Mouse (Mus musculus) olfactory bulb, adult 2 months (tissue): ENCODE measurements around the gene Cacna1i. TPM values are rescaled to one million over a fixed set of nuclear protein-coding genes. Genes with fewer than 3 reads are reported as not detected.

Experiments used
- H3K27ac ChIP-seq: fragments of 200-500 bp; 2 replicates; pipeline ENCODE4 v1.5.1; 2012; ENCODE audit warnings: low read depth, low read length; ENCODE audit not compliant: insufficient read depth
- H3K4me1 ChIP-seq: fragments of 200-500 bp; 2 replicates; pipeline ENCODE4 v1.6.1; 2012; ENCODE audit warnings: low read length; ENCODE audit not compliant: control insufficient read depth, insufficient read depth
- H3K4me3 ChIP-seq: fragments of 200-500 bp; 2 replicates; pipeline ENCODE4 v1.5.1; 2012; ENCODE audit warnings: mild to moderate bottlenecking, low read depth, low read length, moderate library complexity; ENCODE audit not compliant: insufficient read depth
- CTCF ChIP-seq: fragments of 200-500 bp; IDR thresholded peaks from 2 replicates; pipeline ENCODE4 v1.5.1; 2012; ENCODE audit warnings: low read depth, mild to moderate bottlenecking, low read length, moderate library complexity; ENCODE audit not compliant: insufficient read depth
- POLR2A ChIP-seq: fragments of 200-500 bp; IDR thresholded peaks from 2 replicates; pipeline ENCODE4 v1.6.1; 2012; ENCODE audit warnings: mild to moderate bottlenecking, low read depth, low read length, moderate library complexity; ENCODE audit not compliant: insufficient read depth
- WGBS: fragments of 180-500 bp; shearing (Covaris S2); methylation state at CpG from one replicate; pipeline ENCODE4 v1.1.7; 2018; 5-methylcytosine and 5-hydroxymethylcytosine counted together
- polyA plus RNA-seq: library from polyadenylated mRNA; stranded (reverse); fragments of >200 nt; gene quantifications from 2 replicates; pipeline ENCODE4 v1.2.4, GENCODE M21; 2012; ENCODE audit warnings: low replicate concordance; ENCODE audit not compliant: missing spikeins, insufficient read depth, insufficient read length

Cacna1i gene
- polyA plus RNA-seq, 1 experiment: not detected

DNA sequence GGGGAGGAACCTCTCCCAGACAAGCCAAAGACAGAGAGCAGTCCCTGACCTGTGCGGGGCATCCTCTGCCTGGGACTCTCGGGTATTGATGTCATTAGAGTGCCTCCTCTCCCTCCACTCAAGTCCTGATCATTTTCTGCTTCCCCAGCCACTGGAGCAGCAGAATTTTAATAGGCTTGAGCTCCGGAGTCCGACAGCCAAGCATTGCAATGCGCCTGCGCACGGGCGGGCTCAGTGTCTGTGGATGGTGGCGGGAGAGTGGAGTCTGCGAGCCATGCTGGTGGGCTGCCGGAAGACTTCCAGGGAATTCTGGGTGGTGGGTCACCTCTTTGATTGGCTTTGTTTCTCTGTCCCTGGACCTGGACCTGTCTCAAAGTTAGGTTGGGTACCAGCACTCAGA is 143.3 kb downstream of the Cacna1i start:
- H3K4me1 ChIP-seq: 0 out of 2 replicates have a peak, but pooled peaks cover 4% of the 10 kb centered on the region
- WGBS: 41% methylated on average over 11 of the region's 11 CpGs
- H3K27ac ChIP-seq: no peak overlapping the region
- H3K4me3 ChIP-seq: no peak overlapping the region; the same call in 1 of the 2 replicates
- no peak for TF ChIP-seq POLR2A
- no peak for TF ChIP-seq CTCF

DNA sequence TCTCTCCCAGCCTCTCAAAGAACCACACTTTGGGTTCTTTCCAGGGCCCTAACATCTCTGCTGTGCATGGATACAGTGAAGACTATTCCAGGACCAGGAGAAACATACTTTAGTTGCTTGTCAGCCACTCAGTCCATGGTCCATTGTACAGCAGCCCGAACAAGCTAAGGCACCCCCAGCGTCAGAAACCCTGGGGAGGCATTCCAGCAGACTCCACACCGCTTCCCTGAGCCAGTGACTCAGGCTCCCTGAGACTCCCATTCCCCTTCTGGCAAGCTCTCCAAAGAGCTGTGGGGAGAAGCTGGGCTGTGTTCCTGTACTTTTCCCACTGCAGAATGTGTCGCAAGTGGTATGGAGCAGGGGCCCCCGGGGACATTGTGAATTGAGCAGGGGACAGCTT is 149.9 kb downstream of the Cacna1i start:
- Histone ChIP-seq H3K27ac (no peak overlapping the region), H3K4me3 (no peak overlapping the region), H3K4me1 (peaks cover 20% of the 10 kb centered on the region)
- WGBS: 52% methylated on average over 5 of the region's 5 CpGs
- TF ChIP-seq CTCF (no peak), POLR2A (no peak)

DNA sequence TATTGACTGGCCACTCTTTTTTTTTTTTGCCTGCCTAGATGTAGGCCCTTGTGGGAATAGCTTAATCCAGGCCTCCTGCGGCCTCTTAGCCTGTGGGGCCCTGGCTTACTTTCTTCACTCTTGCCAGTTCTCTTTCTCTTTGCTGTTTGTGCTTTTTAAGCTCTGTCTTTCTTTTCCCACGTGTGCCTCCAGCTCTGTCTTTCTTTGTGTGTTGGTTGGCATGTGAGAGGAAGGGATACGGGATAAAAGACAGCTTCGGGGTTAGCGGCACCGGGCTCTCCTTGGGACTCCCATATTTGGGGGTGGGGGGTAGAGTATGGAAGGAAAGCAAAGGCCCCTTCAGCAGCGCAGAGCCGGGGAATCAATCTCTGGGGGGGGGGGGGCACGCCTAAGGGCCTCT is 151.0 kb downstream of the Cacna1i start:
- Histone ChIP-seq H3K27ac (no peak overlapping the region), H3K4me1 (peaks cover 16% of the 10 kb centered on the region), H3K4me3 (no peak overlapping the region)
- 68% methylated on average over 9 of the region's 9 CpGs for WGBS
- TF ChIP-seq CTCF (no peak), POLR2A (no peak)

DNA sequence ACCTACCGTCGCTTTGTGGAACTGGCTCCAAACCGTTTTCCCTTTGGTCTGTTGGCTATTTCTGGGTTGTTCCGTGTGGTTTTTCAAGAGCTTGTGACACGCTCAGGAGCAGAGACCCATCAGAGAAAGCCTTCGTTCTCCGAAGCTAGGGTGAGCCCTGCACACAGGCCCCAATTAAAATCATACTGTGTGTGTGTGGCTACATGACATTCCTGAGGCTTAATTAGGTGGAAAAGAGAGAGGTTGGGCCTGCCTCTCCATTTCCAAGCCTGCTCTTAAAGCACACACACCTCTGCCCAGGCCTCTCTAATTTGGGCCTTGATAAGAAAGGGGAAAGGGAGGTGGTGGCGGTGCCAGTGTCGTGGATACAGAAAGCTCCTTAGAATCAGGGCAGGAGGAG is 151.4 kb downstream of the Cacna1i start:
- 58% methylated on average over 9 of the region's 9 CpGs for WGBS
- H3K4me3 ChIP-seq: no peak overlapping the region
- TF ChIP-seq CTCF (no peak), POLR2A (no peak)
- H3K27ac ChIP-seq: no peak overlapping the region
- peaks cover 16% of the 10 kb centered on the region for H3K4me1 ChIP-seq

DNA sequence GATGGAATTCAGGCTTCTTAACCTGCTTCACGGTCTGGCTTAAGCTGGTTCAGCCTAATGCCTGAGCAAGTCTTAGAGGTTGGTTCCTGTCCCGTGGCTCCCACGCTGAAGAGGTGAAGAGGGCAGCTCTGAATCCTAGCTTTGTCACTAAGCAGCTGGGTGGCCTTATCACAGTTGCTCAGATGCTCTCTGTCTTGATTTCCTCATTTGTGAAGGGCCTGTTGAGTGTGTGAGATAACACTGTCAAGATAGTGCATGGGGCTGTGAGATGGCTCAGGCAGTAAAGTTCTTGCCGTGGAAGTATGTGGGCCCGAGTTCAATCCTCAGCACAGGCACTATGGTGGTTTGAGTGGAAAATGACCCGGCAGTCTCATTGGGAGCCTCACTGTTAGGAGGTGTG is 153.2 kb downstream of the Cacna1i start:
- Histone ChIP-seq H3K4me1 (peaks cover 16% of the 10 kb centered on the region), H3K27ac (no peak overlapping the region), H3K4me3 (no peak overlapping the region)
- 96% methylated on average over 6 of the region's 6 CpGs for WGBS
- TF ChIP-seq POLR2A: no peak
- no peak for TF ChIP-seq CTCF

DNA sequence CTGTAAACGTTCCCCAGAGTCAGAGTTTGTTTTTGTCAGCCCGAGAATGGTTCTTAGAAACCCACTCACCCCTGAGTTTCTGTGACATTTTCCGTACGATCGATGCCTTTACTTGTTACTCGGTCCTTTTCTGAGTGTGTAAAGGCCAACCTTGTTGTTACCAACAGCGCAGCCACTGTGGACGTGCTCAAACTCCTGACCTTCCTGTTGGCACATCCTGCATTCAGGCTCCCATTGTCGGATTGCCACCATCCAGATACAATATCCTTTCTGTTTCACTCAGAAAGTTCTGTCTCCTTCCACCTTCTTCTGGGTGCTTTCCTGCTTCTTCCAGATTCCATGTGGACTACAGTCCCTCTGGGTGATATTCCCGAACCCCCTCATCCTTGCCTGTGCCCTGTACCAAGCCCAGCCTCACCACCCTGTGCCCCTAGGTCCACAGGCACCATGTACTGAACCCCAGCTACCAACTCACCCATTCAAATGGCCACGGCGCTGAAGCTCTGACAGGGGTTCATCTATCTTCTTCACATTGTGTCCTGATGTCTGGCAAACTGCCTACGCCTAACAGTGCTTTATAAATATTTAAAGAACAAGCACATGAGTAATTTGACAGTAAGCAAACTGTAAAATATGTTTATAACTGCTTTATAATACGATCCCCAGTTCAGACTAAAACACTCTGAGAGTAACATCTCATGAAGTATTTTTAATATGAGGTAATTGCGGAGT is 159.1 kb downstream of the Cacna1i start:
- no peak overlapping the region for H3K27ac ChIP-seq
- H3K4me1 ChIP-seq: no peaks in the 10 kb centered on the region
- 83% methylated on average over 15 of the region's 15 CpGs for WGBS
- TF ChIP-seq CTCF: no peak
- no peak for TF ChIP-seq POLR2A
- H3K4me3 ChIP-seq: no peak overlapping the region

Other genes with a start within 250 kb of the Cacna1i start
- 72.7 TPM in 1 of 2 replicates, not detected in the other for gene Syngr1, start 195.9 kb upstream of the Cacna1i start, polyA plus RNA-seq
- 3,528 TPM in 1 of 2 replicates, not detected in the other for gene Rpl3, start 195.4 kb upstream of the Cacna1i start, polyA plus RNA-seq
- gene Tab1, start 154.1 kb upstream of the Cacna1i start, polyA plus RNA-seq: not detected in 2 replicates
- 65.1 TPM in 1 of 2 replicates, not detected in the other for gene Mgat3, start 113.5 kb upstream of the Cacna1i start, polyA plus RNA-seq
- gene Mief1, start 53.2 kb upstream of the Cacna1i start, polyA plus RNA-seq: not detected in 2 replicates
- not detected in 2 replicates for gene AC140267.1, start 51.4 kb upstream of the Cacna1i start, polyA plus RNA-seq
- not detected in 2 replicates for gene Atf4, start 32.1 kb upstream of the Cacna1i start, polyA plus RNA-seq
- not detected in 2 replicates for gene Rps19bp1, start 22.9 kb upstream of the Cacna1i start, polyA plus RNA-seq